Mouse (Mus musculus) neutrophil, adult 5-6 weeks (primary cell): Measurements from ENCODE around the gene Fbxw14. TPM values are rescaled to one million over a fixed set of nuclear protein-coding genes. Genes with fewer than 3 reads are reported as not detected.
"Not testable (repeated sequence)": the region's sequence is repeated elsewhere in the genome, so short reads cannot be mapped to it uniquely, and the experiment has no call there.

Experiments used
- ATAC-seq: fragments of 151-379, 151-347 bp; 2 replicates; pipeline ENCODE4 v1.8.0; 2017; ENCODE audit warnings: mild to moderate bottlenecking, moderate TSS enrichment; ENCODE audit not compliant: insufficient number of reproducible peaks, poor library complexity, low FRiP score, severe bottlenecking; ENCODE audit errors: extremely low read depth
- total RNA-seq: library from RNA; stranded (forward); fragments of 200-1000 nt; gene quantifications from 2 replicates; pipeline ENCODE4 v1.2.3, GENCODE M21; 2017

Fbxw14 gene
- not detected in 2 replicates for total RNA-seq

DNA sequence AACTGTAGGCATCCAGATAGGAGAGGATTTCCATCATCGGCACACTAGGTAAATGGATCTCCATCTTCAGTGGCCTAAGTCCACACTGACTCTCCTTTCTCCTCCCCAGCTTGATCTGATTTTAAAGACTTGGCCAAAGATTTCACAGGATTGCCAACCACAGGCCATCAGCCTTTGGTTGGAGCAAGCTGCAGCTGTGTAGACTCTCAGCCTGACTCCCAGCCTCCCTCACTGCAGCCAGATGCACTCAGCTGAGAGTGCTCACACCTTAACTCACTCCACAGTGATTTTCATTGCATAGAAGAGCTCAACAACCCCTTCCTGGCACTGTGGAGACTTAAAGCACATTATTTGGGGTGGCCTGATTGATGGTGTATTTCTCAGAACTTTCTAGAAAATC lies at the start of gene Fbxw14:
Gene Fbxw14 (minus strand): TSS at position 101 of the 400 bp plus-strand sequence.
- not testable (repeated sequence) for ATAC-seq

DNA sequence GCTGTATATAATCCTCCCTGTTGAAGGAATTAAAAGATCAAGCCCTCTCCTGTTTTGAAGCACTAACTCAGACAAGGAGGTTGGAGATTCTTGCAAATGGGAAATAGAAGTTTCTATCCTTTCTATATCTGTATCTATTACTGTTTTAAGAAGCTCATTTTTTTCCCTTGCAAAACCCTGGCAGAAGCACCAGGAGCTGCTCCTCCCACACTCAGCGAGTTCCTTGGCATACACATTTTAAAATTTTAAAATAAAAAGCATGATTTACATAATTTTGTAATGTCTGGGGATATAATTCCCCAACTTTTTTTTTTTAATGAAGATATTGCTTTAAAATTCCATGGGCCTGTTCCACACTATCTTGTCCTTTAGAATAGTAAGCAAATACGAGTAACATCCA lies 24.4 kb downstream of the Fbxw14 start:
- ATAC-seq: no peak

DNA sequence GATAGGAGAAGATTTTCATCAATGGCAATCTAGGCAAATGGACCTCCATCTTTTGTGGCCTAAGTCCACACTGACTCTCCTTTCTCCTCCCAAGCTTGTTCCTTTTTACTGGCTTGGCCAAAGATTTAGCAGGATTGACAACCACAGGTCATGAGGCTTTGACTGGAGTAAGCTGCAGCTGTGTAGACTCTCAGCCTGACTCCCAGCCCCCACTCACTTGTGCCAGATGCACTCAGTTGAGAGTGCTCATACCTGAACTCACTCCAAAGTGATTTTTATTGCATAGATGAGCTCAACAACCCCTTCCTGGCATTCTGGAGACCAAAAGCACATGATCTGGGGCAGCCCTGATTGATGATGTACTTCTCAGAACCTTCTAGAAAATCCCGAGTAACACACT lies 52.8 kb downstream of the Fbxw14 start, which contains the start of gene Fbxw20:
Gene Fbxw20 (minus strand): TSS at position 101 of the 400 bp plus-strand sequence.
- no peak for ATAC-seq

Other genes with a start within 250 kb of the Fbxw14 start
- gene Shisa5, start 249.1 kb downstream of the Fbxw14 start, total RNA-seq: 1,927 and 2,078 TPM in 2 replicates
- gene Trex1, start 227.9 kb downstream of the Fbxw14 start, total RNA-seq: 28.9 and 29.1 TPM in 2 replicates
- gene Atrip, start 213.6 kb downstream of the Fbxw14 start, total RNA-seq: 15.9 and 22.6 TPM in 2 replicates
- 5.8 and 5.9 TPM in 2 replicates for gene Ccdc51, start 205.2 kb downstream of the Fbxw14 start, total RNA-seq
- 99.2 and 100 TPM in 2 replicates for gene Tma7, start 205.1 kb downstream of the Fbxw14 start, total RNA-seq
- 0.12 and 1.0 TPM in 2 replicates for gene Plxnb1, start 192.3 kb downstream of the Fbxw14 start, total RNA-seq
- 0.93 TPM in 1 of 2 replicates, not detected in the other for gene Fbxw21, start 125.6 kb downstream of the Fbxw14 start, total RNA-seq
- 0.81 and 1.4 TPM in 2 replicates for gene Fbxw13, start 91.7 kb downstream of the Fbxw14 start, total RNA-seq
- gene Fbxw20, start 52.9 kb downstream of the Fbxw14 start, total RNA-seq: not detected in 2 replicates
- not detected in 2 replicates for gene Fbxw28, start 52.0 kb upstream of the Fbxw14 start, total RNA-seq
- not detected in 2 replicates for gene Fbxw22, start 116.6 kb upstream of the Fbxw14 start, total RNA-seq
- gene Fbxw16, start 161.5 kb upstream of the Fbxw14 start, total RNA-seq: not detected in 2 replicates
- not detected in 2 replicates for gene Fbxw19, start 208.2 kb upstream of the Fbxw14 start, total RNA-seq